Mouse (Mus musculus) c-Kit-positive CD71-positive TER-119-negative erythroid progenitor cells, embryonic 14.5 days (primary cell): ENCODE results near the gene Top3a.

ENCODE experiments used
- DNase-seq: peaks from one replicate; pipeline ENCODE4 v3.0.0-alpha.2; 2013; ENCODE audit warnings: low read depth

Top3a gene

GRCm38 (mm10) chr11:60712040-60712439 lies 65.1 kb downstream of the Top3a start:
- no peak for DNase-seq

GRCm38 (mm10) chr11:60711218-60711617 lies 65.9 kb downstream of the Top3a start:
- DNase-seq: no peak

GRCm38 (mm10) chr11:60709481-60710465 lies 67.4 kb downstream of the Top3a start:
- DNase-seq: no peak

- no peak for DNase-seq
Measured at GRCm38 (mm10) chr11:60708631-60709030, 68.5 kb downstream of the Top3a start.

GRCm38 (mm10) chr11:60707672-60708071 lies 69.5 kb downstream of the Top3a start:
- no peak for DNase-seq

GRCm38 (mm10) chr11:60706696-60707480 lies 70.3 kb downstream of the Top3a start:
- DNase-seq: no peak

- no peak for DNase-seq
Measured at GRCm38 (mm10) chr11:60706076-60706475, 71.1 kb downstream of the Top3a start.

GRCm38 (mm10) chr11:60705255-60705654 lies 71.9 kb downstream of the Top3a start:
- no peak for DNase-seq

GRCm38 (mm10) chr11:60704023-60704880 lies 72.9 kb downstream of the Top3a start:
- no peak for DNase-seq

- DNase-seq: peak; percentile 56
Measured at GRCm38 (mm10) chr11:60703131-60703530, 74.0 kb downstream of the Top3a start.

GRCm38 (mm10) chr11:60701611-60702010 lies 75.6 kb downstream of the Top3a start:
- DNase-seq: no peak

GRCm38 (mm10) chr11:60700320-60701185 lies 76.6 kb downstream of the Top3a start:
- no peak for DNase-seq

- DNase-seq: peak; percentile 79
Measured at GRCm38 (mm10) chr11:60699524-60700075, 77.6 kb downstream of the Top3a start, which contains the start of gene Llgl1. Llgl1 (plus strand) TSS chr11:60699723.

GRCm38 (mm10) chr11:60698806-60699523 lies 78.2 kb downstream of the Top3a start:
- DNase-seq: no peak

GRCm38 (mm10) chr11:60697561-60697960 lies 79.6 kb downstream of the Top3a start:
- no peak for DNase-seq

- DNase-seq: no peak
Measured at GRCm38 (mm10) chr11:60696165-60696564, 81.0 kb downstream of the Top3a start.
